Mouse (Mus musculus) stomach, postnatal 0 days (tissue): ENCODE measurements around the gene Specc1.

ENCODE experiments used
- CTCF ChIP-seq: IDR thresholded peaks from 2 replicates; pipeline ENCODE4 v1.5.1; 2016; ENCODE audit warnings: antibody characterized with exemption, low read depth, mild to moderate bottlenecking, moderate library complexity
- EP300 ChIP-seq: optimal IDR thresholded peaks from 2 replicates; pipeline ENCODE3; 2016; ENCODE audit warnings: antibody characterized with exemption

DNA sequence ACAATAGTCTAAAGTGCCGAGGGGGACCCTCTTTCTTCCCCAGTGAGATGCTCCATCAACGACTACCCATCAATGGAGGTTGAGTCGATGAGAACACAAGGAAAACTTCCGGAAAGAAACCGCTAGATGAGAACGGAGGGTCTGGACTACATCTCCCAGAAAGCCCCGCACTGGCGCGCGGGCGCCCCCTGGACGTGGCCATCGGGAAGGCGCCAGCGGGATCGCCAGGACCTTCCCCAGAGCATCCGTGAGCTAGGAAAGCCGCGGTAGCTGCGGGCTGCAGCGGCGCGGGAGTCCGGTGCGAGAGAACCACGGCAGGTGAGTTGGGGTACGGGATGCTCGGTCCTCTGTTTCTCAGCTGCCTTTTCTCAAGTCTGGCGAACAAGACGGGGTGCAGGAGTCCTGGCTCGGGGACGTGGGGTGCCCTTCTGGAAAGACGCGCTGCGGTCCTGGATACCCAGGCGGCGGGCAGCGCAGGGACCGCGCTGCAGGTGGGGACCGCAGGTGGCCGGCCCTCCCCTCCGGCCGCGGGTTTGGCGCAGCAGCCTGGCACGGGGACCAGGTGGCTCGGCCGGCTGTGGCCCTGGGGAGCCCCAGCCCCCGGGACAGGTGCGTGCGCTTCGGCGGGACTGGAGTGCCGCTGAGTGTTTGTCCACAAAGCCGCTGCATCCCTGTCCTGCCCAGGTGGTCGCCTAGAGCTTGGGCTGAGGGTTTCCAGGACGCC lies at the start of gene Specc1:
- peak; percentile 94 for TF ChIP-seq CTCF
- TF ChIP-seq EP300: no peak
